Mouse (Mus musculus): ENCODE measurements around the gene Lasp1.

Gene Lasp1

GRCm38 (mm10) chr11:97810970-97811369 is 12.2 kb downstream of the Lasp1 start:
- no peak for DNase-seq (ENCODE audit: low read depth)

DNA sequence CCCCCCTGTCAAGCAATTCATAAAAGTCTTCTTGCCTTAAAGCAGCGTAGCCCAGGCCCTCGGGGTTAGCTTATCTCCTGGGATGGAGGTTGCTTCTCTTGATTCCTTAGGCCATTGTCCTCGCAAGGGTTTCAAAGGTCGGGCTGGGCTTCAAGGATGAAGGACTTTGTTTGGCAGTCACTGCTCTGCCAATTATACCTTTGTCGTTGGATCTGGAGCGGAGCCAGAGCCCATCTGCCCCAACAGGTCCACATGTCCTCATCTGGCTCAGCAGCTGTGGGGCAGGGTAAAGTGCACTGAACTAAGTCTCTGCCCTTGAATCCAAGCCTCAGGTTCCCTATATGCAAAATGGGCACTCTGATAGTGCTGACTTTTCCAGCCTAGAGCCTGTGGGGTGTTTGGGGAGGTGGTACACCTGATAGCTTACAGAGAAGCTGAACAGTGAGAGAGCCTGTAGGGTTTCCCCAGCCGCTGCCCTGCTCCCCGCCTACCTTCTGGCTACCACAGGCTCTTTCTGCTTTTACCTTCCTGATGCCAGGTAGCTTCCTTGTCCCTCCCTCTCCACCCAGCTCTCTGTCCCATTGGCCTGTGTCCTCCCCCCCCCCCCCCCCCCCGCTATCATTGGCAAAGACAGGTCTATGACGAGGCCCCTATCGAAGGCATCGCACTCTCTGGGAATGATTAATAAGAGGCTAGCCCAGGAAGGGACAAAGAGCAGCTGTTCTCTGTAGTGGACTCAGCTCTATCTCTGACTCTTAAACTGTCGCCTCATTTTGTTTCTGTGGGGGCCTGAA is 13.0 kb downstream of the Lasp1 start:
- no peak for DNase-seq (ENCODE audit: low read depth)

DNA sequence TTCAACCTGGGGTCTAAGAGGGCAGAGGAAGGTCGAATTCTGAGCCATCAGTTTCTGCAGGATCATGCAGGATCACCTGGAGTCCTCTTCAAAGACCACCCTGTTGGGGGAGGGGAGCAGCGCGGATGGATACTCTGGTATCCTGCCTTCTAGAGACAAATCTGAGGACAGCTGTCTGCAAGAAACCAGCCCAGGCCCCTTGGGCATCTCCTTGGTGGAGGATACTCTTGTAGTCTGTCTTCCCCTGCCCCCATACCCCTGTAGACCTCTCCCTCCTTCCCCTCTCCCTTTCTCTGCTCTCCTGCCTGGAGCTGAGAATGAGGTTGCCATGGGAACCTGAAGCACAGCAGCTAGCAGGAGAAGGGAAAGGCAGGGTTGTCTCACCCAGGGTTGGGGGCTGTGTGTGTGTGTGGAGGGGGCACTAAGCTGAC is 13.7 kb downstream of the Lasp1 start:
- DNase-seq (ENCODE audit: low read depth) = no peak

DNA sequence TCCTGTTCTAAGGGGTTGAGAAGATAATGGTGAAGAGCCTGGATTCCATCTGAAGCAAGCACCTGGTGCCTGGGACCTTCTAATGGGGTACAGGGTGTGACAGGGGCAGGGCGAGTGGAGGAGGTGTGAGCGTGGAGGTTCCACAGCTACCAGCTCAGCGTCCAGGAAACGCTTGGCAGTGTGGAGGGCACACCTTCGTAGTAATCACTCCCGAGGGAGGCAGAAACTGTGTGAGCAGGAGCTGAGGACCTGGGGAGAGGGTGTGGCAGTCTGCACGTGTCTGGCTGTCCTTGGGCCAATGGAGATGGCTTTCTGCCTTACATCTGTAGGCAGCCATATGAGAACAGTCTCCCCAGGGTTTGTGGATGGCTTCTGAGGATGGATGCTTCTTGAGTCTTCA is 14.3 kb downstream of the Lasp1 start:
- no peak for DNase-seq (ENCODE audit: low read depth)

GRCm38 (mm10) chr11:97813746-97814515 is 15.1 kb downstream of the Lasp1 start:
- DNase-seq (ENCODE audit: low read depth) = no peak

- no peak for DNase-seq (ENCODE audit: low read depth)
Observed at GRCm38 (mm10) chr11:97815736-97816135, 16.9 kb downstream of the Lasp1 start.

DNA sequence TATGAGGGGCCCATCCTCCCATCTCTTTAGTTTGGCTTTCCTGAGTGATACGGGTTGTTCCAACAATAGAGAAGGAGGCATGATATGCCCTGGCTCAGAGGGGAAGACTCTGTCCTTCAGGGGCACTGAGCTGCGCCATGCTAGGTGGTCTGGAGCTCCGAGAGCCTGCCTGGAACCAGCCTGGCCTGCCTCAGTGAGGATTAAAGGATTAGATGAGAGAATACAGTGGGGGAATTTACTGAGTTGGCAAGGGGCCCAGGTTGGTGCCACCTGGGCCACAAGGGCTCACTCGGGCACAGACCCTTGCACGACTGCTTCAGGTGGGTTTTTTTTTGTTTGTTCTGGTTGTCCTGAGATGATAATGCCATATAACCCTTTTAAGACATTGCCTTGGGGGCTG is 17.4 kb downstream of the Lasp1 start:
- no peak for DNase-seq (ENCODE audit: low read depth)

DNA sequence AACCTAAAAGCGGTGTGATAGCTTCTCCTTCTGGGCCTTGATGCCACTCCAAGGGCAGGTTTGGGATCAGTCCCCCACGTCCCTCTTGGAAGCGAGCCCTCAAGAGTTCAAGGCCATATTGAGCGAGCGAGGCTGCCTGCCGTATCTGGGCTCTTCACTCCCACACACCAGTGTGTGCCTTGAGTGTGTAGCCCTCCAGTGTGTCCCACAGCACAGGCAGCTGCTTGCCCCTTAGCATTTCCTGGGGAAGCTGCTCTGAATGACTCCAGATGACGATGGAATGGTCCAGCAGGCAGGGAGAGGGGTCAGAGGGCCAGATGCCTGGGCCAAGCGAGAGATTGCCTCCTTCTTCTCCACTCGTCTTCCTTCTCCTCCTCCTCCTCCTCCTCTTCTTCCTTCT is 18.1 kb downstream of the Lasp1 start:
- DNase-seq (ENCODE audit: low read depth) = no peak

- no peak for DNase-seq (ENCODE audit: low read depth)
Observed at GRCm38 (mm10) chr11:97817379-97817778, 18.6 kb downstream of the Lasp1 start.

- no peak for DNase-seq (ENCODE audit: low read depth)
Observed at GRCm38 (mm10) chr11:97818003-97818402, 19.2 kb downstream of the Lasp1 start.

GRCm38 (mm10) chr11:97818571-97818970 is 19.8 kb downstream of the Lasp1 start:
- no peak for DNase-seq (ENCODE audit: low read depth)

DNA sequence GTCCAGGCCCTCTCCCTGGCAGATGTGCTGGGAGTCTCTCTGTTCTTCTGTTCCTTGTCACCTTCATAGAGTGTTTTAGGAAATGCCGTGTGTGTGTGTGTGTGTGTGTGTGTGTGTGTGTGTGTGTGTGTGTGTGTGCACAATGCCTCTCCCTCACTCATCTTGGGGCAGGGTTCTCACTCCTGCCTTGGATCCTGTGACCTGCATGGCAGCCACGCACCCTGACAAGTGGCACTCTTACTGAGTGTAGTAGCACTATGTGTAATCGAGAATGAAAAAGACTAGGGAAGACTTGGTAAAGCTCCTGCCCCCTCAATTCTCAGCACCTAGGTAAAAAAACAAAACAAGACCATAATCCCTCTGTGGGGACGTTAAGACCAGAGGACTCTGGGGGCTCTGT is 20.3 kb downstream of the Lasp1 start:
- DNase-seq (ENCODE audit: low read depth) = no peak

GRCm38 (mm10) chr11:97819923-97820322 is 21.1 kb downstream of the Lasp1 start:
- DNase-seq (ENCODE audit: low read depth) = no peak

GRCm38 (mm10) chr11:97820840-97821239 is 22.0 kb downstream of the Lasp1 start:
- DNase-seq (ENCODE audit: low read depth) = no peak

DNA sequence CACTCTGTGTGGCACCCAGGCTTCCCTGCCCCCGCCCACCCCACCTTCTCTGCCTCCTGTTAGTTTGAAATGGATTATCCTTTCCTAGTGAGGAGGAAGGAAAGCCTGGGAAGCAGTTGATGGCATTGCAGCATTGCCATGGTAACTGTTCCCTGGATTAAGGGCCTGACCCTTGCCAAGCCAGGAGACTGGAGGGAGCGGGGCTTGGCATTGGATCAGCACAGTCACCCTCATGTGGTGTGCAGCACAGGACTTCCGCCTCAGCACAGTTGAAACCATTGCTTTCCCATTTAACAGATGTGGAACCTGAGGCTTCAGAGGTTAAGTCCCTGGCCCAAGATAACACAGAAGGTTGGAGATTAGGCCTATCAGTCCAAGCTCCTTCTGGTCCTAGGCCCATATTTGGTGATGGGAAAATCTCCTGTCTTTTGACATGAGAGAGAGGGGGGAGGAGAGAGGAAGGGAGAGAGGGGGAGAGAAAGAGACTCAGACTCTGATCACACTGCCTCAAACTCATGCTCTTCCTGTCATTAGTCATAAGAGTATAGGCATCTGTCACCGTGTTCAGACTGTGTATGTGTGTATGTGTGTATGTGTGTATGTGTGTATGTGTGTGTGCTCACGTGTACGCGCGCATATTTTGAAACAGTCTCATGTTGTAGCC is 22.7 kb downstream of the Lasp1 start:
- DNase-seq (ENCODE audit: low read depth) = peak; percentile 63

GRCm38 (mm10) chr11:97822840-97823603 is 24.2 kb downstream of the Lasp1 start:
- no peak for DNase-seq (ENCODE audit: low read depth)

GRCm38 (mm10) chr11:97824168-97824567 is 25.4 kb downstream of the Lasp1 start:
- no peak for DNase-seq (ENCODE audit: low read depth)

DNA sequence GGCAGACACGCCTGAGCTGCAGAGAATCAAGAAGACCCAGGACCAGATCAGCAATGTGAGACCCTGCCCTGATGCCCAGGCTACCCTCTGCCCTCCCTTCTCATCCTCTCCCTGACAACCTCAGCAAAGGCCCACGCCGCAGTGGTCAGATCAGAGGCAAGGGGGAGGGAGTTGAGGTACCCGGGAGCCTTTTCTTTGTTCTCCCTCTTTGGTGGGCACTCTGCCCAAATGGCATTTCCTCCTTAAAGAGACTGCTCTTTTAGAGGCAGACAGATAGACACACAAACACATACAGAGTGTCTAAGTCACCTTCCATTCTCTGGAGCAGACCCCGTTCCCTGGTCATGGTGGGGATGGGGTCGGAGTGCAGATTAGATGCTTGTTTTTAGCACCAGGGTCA is 26.1 kb downstream of the Lasp1 start:
- no peak for DNase-seq (ENCODE audit: low read depth)

DNA sequence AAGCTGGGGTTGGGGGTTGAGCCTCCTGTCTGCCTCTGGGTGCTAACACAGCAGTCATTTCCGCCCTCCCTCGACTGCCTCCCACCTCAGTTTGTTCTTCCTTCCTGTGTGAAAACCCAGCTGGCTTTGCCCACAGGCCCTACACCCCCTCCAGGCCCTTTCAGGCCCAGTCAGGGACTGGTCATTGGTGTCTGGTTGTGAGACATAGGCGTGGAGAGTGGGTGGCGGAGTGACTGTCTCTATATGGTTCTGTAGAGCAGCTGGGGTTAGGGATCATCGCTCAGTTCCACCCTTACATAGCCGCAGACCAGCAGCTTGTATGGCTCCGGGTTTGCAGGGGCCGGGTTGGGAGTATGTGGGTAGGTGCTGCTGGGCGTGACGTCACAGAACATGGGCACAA is 26.5 kb downstream of the Lasp1 start:
- peak; percentile 77 for DNase-seq (ENCODE audit: low read depth)

DNA sequence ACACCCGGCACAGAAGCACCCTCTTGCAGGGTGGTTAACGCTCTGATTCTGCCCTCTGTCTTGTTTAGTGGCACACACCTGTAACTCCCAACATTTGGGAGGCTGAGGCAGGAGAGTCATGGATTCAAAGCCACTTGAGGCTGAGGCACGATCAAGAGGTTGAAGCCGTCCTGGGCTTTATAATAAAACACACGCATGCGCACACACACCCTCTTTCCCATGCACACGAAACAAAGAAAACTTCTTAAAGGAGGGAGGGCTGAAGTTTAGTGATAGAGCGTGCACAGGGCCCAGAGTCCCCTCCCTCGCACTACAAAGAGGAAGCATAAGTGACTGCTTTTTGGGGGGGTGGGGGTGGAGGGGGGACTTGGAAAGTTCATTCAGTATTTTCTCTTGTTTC is 27.2 kb downstream of the Lasp1 start:
- peak; percentile 69 for DNase-seq (ENCODE audit: low read depth)

GRCm38 (mm10) chr11:97826414-97826813 is 27.6 kb downstream of the Lasp1 start:
- DNase-seq (ENCODE audit: low read depth) = no peak

- DNase-seq (ENCODE audit: low read depth) = no peak
Observed at GRCm38 (mm10) chr11:97827654-97828053, 28.9 kb downstream of the Lasp1 start.

Data from naive thymus-derived CD4-positive, alpha-beta T cell, adult 2 months (primary cell).